13 mouse cellular contexts compared by ENCODE assay signal in genomic region chr5:77888534-77888933, GRCm38 (mm10).
DNase-seq lines count a peak whose midpoint lies in the region; ATAC-seq lines count a peak whose summit lies in the region.
"Had no signal": no experiment of that assay in that cellular context is flagged by ENCODE, and none has a peak within 500 bp of the region (broad histone marks: within the 10 kb centered on the region; RNA-seq: fewer than 3 reads in every experiment).

No protein-coding gene starts in this region.

- 53% methylated on average over 9 of the region's 9 CpGs for WGBS in hindbrain, embryonic 15.5 days
- 60% methylated on average over 9 of the region's 9 CpGs for WGBS in hindbrain, embryonic 13.5 days

- no peak overlapping the region for H3K4me2 ChIP-seq in hindbrain, embryonic 15.5 days
- no peak overlapping the region for H3K4me2 ChIP-seq in hindbrain, embryonic 13.5 days
- H3K4me2 ChIP-seq: midbrain, embryonic 11.5 days had no signal

- peak; percentile 54; the same call in 1 of the 2 replicates for ATAC-seq in hindbrain, embryonic 15.5 days (ENCODE audit: low FRiP score, low read depth)
- no peak for ATAC-seq in hindbrain, embryonic 13.5 days (ENCODE audit: low FRiP score)

- no peak overlapping the region for H3K9ac ChIP-seq in hindbrain, embryonic 15.5 days
- no peak overlapping the region for H3K9ac ChIP-seq in hindbrain, embryonic 13.5 days

- no peak overlapping the region for H3K4me3 ChIP-seq in hindbrain, embryonic 15.5 days
- H3K4me3 ChIP-seq in hindbrain, embryonic 13.5 days, result no peak overlapping the region
- H3K4me3 ChIP-seq: heart, adult 2 months had no signal

- no peaks in the 10 kb centered on the region for H3K4me1 ChIP-seq in hindbrain, embryonic 15.5 days (replicated peaks)
- H3K4me1 ChIP-seq in hindbrain, embryonic 13.5 days (replicated peaks), result no peaks in the 10 kb centered on the region

- peak; percentile 81 for DNase-seq in brain, adult 2 months (ENCODE audit: low read depth, low spot score)
- DNase-seq in frontal cortex, postnatal 14 days (ENCODE audit: low spot score in 2 of 2), result peak; percentile 27 to 43
- peak; percentile 30 to 61 for DNase-seq in left cerebral cortex, adult 9 months (ENCODE audit: low spot score in 2 of 2)
- no peak for DNase-seq in gastrocnemius, adult 8-10 months (ENCODE audit: low spot score in 2 of 2)
- DNase-seq in urinary bladder, postnatal 36 days (ENCODE audit: low spot score in 2 of 2), result no peak
- no peak for DNase-seq in spleen, postnatal 4 days (ENCODE audit: low spot score in 2 of 2)
- DNase-seq: adrenal gland, postnatal 25 days; heart, adult 2 months; heart, postnatal 4 days had no signal

- H3K9me3 ChIP-seq in hindbrain, embryonic 15.5 days, result no peaks in the 10 kb centered on the region
- no peaks in the 10 kb centered on the region for H3K9me3 ChIP-seq in hindbrain, embryonic 13.5 days

- H3K36me3 ChIP-seq in hindbrain, embryonic 15.5 days, result no peaks in the 10 kb centered on the region
- H3K36me3 ChIP-seq in hindbrain, embryonic 13.5 days, result no peaks in the 10 kb centered on the region

- H3K27me3 ChIP-seq in hindbrain, embryonic 15.5 days, result no peaks in the 10 kb centered on the region
- H3K27me3 ChIP-seq in hindbrain, embryonic 13.5 days, result no peaks in the 10 kb centered on the region

- H3K27ac ChIP-seq in hindbrain, embryonic 15.5 days (replicated peaks), result no peak overlapping the region
- no peak overlapping the region for H3K27ac ChIP-seq in hindbrain, embryonic 13.5 days
- H3K27ac ChIP-seq: heart, adult 2 months; kidney, postnatal 0 days had no signal

Comparison
In these comparisons a context has a peak if more than half of its experiments do, and no peak if none do; other contexts are left out.
1. DNase-seq: peak in brain, adult 2 months (single experiment), frontal cortex, postnatal 14 days (2 of 2) and left cerebral cortex, adult 9 months (2 of 2); none in gastrocnemius, adult 8-10 months (0 of 2), urinary bladder, postnatal 36 days (0 of 2) and spleen, postnatal 4 days (0 of 2).